15 mouse cellular contexts compared by ENCODE assay signal in genomic region chr8:104413770-104414169, GRCm38 (mm10). TPM values are rescaled to one million over a fixed set of nuclear protein-coding genes. Genes with fewer than 3 reads are reported as not detected.
A peak's percentile ranks its signal among the peaks of the same experiment; 100 is the strongest.
DNase-seq lines count a peak whose midpoint lies in the region; ATAC-seq lines count a peak whose summit lies in the region.
"Had no signal": no experiment of that assay in that cellular context is flagged by ENCODE, and none has a peak within 500 bp of the region (broad histone marks: within the 10 kb centered on the region; RNA-seq: fewer than 3 reads in every experiment).

No protein-coding gene starts in this region.

- no peak overlapping the region for H3K4me2 ChIP-seq in forebrain, embryonic 13.5 days
- no peak overlapping the region for H3K4me2 ChIP-seq in forebrain, embryonic 11.5 days (ENCODE audit: low read depth, low read length, severe bottlenecking)
- H3K4me2 ChIP-seq in kidney, embryonic 16.5 days (replicated peaks; ENCODE audit: low read depth, low read length): no peak overlapping the region
- no peak overlapping the region for H3K4me2 ChIP-seq in hindbrain, embryonic 15.5 days
- no peak overlapping the region for H3K4me2 ChIP-seq in neural tube, embryonic 13.5 days
- H3K4me2 ChIP-seq: limb, embryonic 13.5 days had no signal

- peaks cover 20% of the 10 kb centered on the region for H3K36me3 ChIP-seq in forebrain, embryonic 13.5 days (ENCODE audit: poor library complexity, severe bottlenecking)
- H3K36me3 ChIP-seq in forebrain, embryonic 11.5 days (ENCODE audit: control insufficient read depth, insufficient read depth, low read length): peaks cover 10% of the 10 kb centered on the region; the same call in 1 of the 2 replicates
- H3K36me3 ChIP-seq in kidney, embryonic 16.5 days (ENCODE audit: insufficient read depth, low read length): peaks cover 16% of the 10 kb centered on the region; the same call in 1 of the 2 replicates
- H3K36me3 ChIP-seq in hindbrain, embryonic 15.5 days: peaks cover 16% of the 10 kb centered on the region
- H3K36me3 ChIP-seq in neural tube, embryonic 13.5 days: peaks cover 22% of the 10 kb centered on the region

- peaks cover 4% of the 10 kb centered on the region; the same call in 1 of the 2 replicates for H3K4me1 ChIP-seq in forebrain, embryonic 13.5 days
- no peaks in the 10 kb centered on the region for H3K4me1 ChIP-seq in forebrain, embryonic 11.5 days (replicated peaks; ENCODE audit: control insufficient read depth, insufficient read depth, low read length)
- H3K4me1 ChIP-seq in kidney, embryonic 16.5 days (ENCODE audit: insufficient read depth, low read length): peaks cover 9% of the 10 kb centered on the region; the same call in 1 of the 2 replicates
- H3K4me1 ChIP-seq in hindbrain, embryonic 15.5 days (replicated peaks): no peaks in the 10 kb centered on the region
- H3K4me1 ChIP-seq in neural tube, embryonic 13.5 days (replicated peaks): no peaks in the 10 kb centered on the region
- H3K4me1 ChIP-seq: limb, embryonic 13.5 days had no signal

- peak; percentile 57 for ATAC-seq in forebrain, embryonic 13.5 days
- ATAC-seq in forebrain, embryonic 11.5 days (replicated peaks; ENCODE audit: low FRiP score): no peak
- peak; percentile 58; the same call in 1 of the 2 replicates for ATAC-seq in kidney, embryonic 16.5 days (ENCODE audit: low FRiP score, low TSS enrichment)
- peak; percentile 39; the same call in 1 of the 2 replicates for ATAC-seq in hindbrain, embryonic 15.5 days (ENCODE audit: low FRiP score, low read depth)
- ATAC-seq in neural tube, embryonic 13.5 days (ENCODE audit: low read depth): peak; percentile 48; the same call in 1 of the 2 replicates
- ATAC-seq: activated CD4-positive, CD25-positive, alpha-beta regulatory T cell, adult 4 months had no signal

- H3K9me3 ChIP-seq in forebrain, embryonic 13.5 days (replicated peaks): no peaks in the 10 kb centered on the region
- no peaks in the 10 kb centered on the region for H3K9me3 ChIP-seq in forebrain, embryonic 11.5 days (ENCODE audit: control insufficient read depth, low read length)
- no peaks in the 10 kb centered on the region for H3K9me3 ChIP-seq in kidney, embryonic 16.5 days (ENCODE audit: low read length)
- no peaks in the 10 kb centered on the region for H3K9me3 ChIP-seq in hindbrain, embryonic 15.5 days
- no peaks in the 10 kb centered on the region for H3K9me3 ChIP-seq in neural tube, embryonic 13.5 days
- H3K9me3 ChIP-seq: G1E; limb, embryonic 13.5 days had no signal

- no peak overlapping the region for H3K4me3 ChIP-seq in forebrain, embryonic 13.5 days
- no peak overlapping the region for H3K4me3 ChIP-seq in forebrain, embryonic 11.5 days (ENCODE audit: low read depth, low read length)
- no peak overlapping the region for H3K4me3 ChIP-seq in kidney, embryonic 16.5 days (ENCODE audit: low read length)
- H3K4me3 ChIP-seq in hindbrain, embryonic 15.5 days: no peak overlapping the region
- H3K4me3 ChIP-seq in neural tube, embryonic 13.5 days: no peak overlapping the region
- H3K4me3 ChIP-seq: limb, embryonic 13.5 days had no signal

- H3K9ac ChIP-seq in forebrain, embryonic 13.5 days: no peak overlapping the region
- no peak overlapping the region for H3K9ac ChIP-seq in forebrain, embryonic 11.5 days (ENCODE audit: low read length)
- no peak overlapping the region for H3K9ac ChIP-seq in kidney, embryonic 16.5 days (replicated peaks; ENCODE audit: low read length)
- no peak overlapping the region for H3K9ac ChIP-seq in hindbrain, embryonic 15.5 days
- H3K9ac ChIP-seq in neural tube, embryonic 13.5 days: no peak overlapping the region
- H3K9ac ChIP-seq: limb, embryonic 13.5 days had no signal

- 83% methylated on average over 4 of the region's 4 CpGs for WGBS in forebrain, embryonic 13.5 days
- 93% methylated on average over 4 of the region's 4 CpGs for WGBS in forebrain, embryonic 11.5 days
- 69% methylated on average over 4 of the region's 4 CpGs for WGBS in kidney, embryonic 16.5 days
- whole genome bisulfite sequencing in hindbrain, embryonic 15.5 days: 87% methylated on average over 4 of the region's 4 CpGs
- 83% methylated on average over 4 of the region's 4 CpGs for WGBS in neural tube, embryonic 13.5 days

- no peak for DNase-seq in forebrain, embryonic 11.5 days (ENCODE audit: low spot score)
- DNase-seq in kidney, postnatal 36 days: no peak
- no peak for DNase-seq in spleen, adult 18-20 months
- DNase-seq in layer of hippocampus, postnatal 10 days (ENCODE audit: low spot score in 2 of 2): no peak
- DNase-seq: cerebellum, adult 9-11 months; gastrocnemius, postnatal 14 days; layer of hippocampus, adult 9-11 months; lung, postnatal 4 days had no signal

- H3K27me3 ChIP-seq in forebrain, embryonic 13.5 days: no peaks in the 10 kb centered on the region
- H3K27me3 ChIP-seq in forebrain, embryonic 11.5 days (ENCODE audit: control insufficient read depth, insufficient read depth, low read length): no peaks in the 10 kb centered on the region
- H3K27me3 ChIP-seq in kidney, embryonic 16.5 days (ENCODE audit: insufficient read depth, low read length): no peaks in the 10 kb centered on the region
- H3K27me3 ChIP-seq in hindbrain, embryonic 15.5 days: no peaks in the 10 kb centered on the region
- H3K27me3 ChIP-seq in neural tube, embryonic 13.5 days: no peaks in the 10 kb centered on the region
- H3K27me3 ChIP-seq: limb, embryonic 13.5 days had no signal

- H3K27ac ChIP-seq in forebrain, embryonic 13.5 days: no peak overlapping the region
- H3K27ac ChIP-seq in forebrain, embryonic 11.5 days (ENCODE audit: low read depth, low read length): no peak overlapping the region
- no peak overlapping the region for H3K27ac ChIP-seq in kidney, embryonic 16.5 days (ENCODE audit: low read length)
- H3K27ac ChIP-seq in hindbrain, embryonic 15.5 days (replicated peaks): no peak overlapping the region
- H3K27ac ChIP-seq in neural tube, embryonic 13.5 days (replicated peaks): no peak overlapping the region
- H3K27ac ChIP-seq: limb, embryonic 13.5 days had no signal

RNA-seq across cellular contexts. Expression of gene Cmtm4, which starts 18.2 kb away (rescaled TPM):
- 2.6 TPM in 2 replicates for polyA plus RNA-seq in forebrain, embryonic 13.5 days (2015; fragmentation: Nextera tagmentation; extraction: Ambion mirVana)
- 3.3 and 3.6 TPM in 2 replicates for polyA plus RNA-seq in forebrain, embryonic 11.5 days (2014; fragmentation: Nextera tagmentation; extraction: Ambion mirVana)
- polyA plus RNA-seq in kidney, embryonic 16.5 days (2015; fragmentation: Nextera tagmentation; extraction: Ambion mirVana): 3.4 and 3.6 TPM in 2 replicates
- 2.7 TPM in 2 replicates for polyA plus RNA-seq in hindbrain, embryonic 15.5 days (2015; fragmentation: Nextera tagmentation; extraction: Ambion mirVana)
- polyA plus RNA-seq in neural tube, embryonic 13.5 days (2015; fragmentation: Nextera tagmentation; extraction: Ambion mirVana): 1.6 and 1.9 TPM in 2 replicates
- total RNA-seq in layer of hippocampus, postnatal 10 days (2021): 10 to 100 TPM; 56.2 to 60.2 TPM
- polyA plus RNA-seq: G1E had no signal

RNA-seq across cellular contexts. Expression of gene Dync1li2, which starts 29.1 kb away (rescaled TPM):
- polyA plus RNA-seq in forebrain, embryonic 13.5 days (2015; fragmentation: Nextera tagmentation; extraction: Ambion mirVana): 108 and 109 TPM in 2 replicates
- polyA plus RNA-seq in forebrain, embryonic 11.5 days (2014; fragmentation: Nextera tagmentation; extraction: Ambion mirVana): 101 and 105 TPM in 2 replicates
- polyA plus RNA-seq in kidney, embryonic 16.5 days (2015; fragmentation: Nextera tagmentation; extraction: Ambion mirVana): 59.0 and 62.7 TPM in 2 replicates
- 106 and 109 TPM in 2 replicates for polyA plus RNA-seq in hindbrain, embryonic 15.5 days (2015; fragmentation: Nextera tagmentation; extraction: Ambion mirVana)
- polyA plus RNA-seq in neural tube, embryonic 13.5 days (2015; fragmentation: Nextera tagmentation; extraction: Ambion mirVana): 95.5 and 104 TPM in 2 replicates
- 100 to 1,000 TPM; 231 to 241 TPM for total RNA-seq in layer of hippocampus, postnatal 10 days (2021)
